Mouse (Mus musculus) CD4-positive, CD25-positive, alpha-beta regulatory T cell (primary cell): ENCODE measurements around the gene Eddm3b. TPM values are rescaled to one million over a fixed set of nuclear protein-coding genes. Genes with fewer than 3 reads are reported as not detected.

Source experiments
- polyA plus RNA-seq: library from polyadenylated mRNA; unstranded; fragments of 100-300 nt; shearing (Covaris generic); gene quantifications from one replicate; pipeline ENCODE4 v1.2.1, GENCODE M21; 2017

Eddm3b gene
- not detected for polyA plus RNA-seq

DNA sequence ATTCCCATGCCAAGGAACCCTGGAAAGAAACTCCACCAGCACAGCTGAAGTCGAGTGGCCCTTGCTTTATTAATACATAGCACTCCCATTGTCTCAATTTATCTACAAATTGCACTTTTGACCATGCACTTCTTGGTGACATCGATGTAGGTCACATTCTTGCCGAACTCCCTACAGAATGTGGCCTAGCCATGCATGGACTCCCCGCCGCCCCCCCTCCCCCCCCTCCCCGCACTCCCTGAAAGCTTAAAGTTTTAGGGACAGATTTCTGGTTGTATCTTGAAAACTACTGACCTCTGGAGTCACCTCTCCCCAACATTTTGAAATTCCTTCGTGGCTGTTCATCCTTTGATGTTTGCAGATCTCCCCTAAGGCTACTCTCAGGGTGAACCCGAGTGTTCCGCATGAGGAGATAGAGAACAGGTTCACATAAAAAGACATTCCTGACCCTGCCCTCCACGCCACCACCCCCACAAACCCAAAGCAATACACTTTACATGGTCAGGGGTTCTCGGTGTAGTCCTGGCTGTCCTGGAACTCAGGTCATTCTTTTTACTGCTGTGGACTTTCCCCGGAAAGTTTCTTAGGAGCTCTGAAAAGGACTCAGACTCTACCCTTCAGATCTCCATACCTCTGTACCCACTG, at the start of gene Eddm3b:
Eddm3b (plus strand) TSS at position 511 of the 645 bp plus-strand sequence.

DNA sequence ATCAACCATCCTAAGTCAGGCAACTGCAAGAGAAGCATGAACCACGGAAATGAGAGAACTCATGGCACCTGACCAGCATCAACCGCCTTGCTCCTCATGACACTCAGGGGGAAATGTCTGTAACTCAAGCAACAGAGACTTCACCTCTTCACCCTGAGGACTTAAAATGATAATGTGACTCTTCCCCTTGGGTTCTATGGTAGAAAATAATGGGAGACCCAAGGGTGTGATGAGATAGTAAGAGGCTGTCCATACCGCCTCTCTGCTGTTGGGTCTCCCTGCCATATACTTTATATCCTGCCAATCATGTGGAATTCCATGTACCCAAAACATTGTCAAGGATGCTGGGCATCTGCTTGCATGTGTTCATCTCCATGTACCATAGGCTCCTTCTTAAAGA, 39.9 kb upstream of the Eddm3b start, which contains the start of gene Olfr750:
Olfr750 (minus strand) TSS at position 101 of the 400 bp plus-strand sequence.

DNA sequence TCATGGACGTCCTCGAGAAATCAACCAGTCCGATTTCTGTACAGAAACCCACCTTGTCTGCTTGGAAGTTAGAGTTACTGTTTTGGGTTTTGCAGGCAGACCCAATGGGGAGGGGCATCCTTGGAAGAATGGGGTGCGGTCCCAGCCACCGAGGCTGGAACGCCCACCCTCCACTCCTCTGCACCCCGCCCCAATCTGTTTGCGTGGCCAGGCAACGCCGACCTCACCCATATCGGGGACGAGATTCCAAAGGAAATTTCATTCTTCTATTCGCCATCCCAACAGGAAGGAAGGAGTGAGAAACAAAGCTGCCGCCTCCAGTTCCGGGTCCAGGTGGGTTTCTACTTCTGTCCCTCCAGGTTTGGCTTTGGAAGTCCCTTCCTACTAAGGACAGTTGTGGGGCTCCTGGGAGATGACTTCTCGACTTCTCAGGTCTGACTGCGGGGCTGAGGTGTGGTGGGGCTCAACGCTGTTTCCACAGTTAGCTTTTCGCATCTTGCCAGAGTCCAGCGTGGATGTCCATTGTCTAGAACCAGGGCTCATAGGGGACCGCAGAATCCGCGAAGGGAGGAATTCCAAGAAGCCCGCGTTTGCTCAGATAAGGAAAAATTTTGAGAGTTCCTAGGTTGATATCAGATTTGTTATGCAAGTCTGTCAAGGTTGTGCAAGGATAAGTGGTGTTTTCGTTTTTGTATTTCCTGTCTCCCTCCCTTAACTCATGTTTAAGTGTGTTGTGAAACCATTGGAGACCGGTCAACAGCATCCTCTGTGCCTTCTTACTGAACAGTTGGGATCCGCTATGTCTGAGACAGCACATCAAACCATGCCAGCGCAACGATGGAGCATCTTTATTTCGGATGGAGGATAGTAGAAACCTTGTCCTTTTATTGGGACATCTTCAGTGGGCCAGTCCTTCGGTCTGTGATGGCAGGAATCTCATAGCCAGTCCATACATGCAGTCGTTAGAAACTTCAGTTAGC, 23.0 kb upstream of the Eddm3b start, which contains the start of the genes Rnase4 and Ang:
Rnase4 (plus strand) TSS at position 157 of the 980 bp plus-strand sequence.
Ang (plus strand) TSS at position 230 of the 980 bp plus-strand sequence.

DNA sequence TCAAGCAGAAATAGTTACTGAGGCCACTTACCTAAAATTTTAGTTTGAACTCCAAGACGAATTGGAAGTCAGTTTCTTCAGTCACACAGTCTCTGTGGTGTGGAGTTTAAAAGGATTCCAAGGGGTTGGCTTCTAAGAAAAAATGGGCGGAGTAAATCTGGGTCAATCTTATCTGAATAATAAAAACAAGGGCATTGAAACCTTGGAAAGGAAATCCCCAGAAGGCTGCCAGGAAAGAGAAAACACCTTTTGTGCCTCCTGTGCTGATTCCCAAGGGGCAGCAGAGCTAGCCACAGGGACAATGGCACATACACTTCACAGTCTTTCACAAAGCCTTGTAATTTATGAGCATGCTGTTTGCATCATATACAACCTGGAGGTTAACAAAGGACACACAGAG, 32.5 kb downstream of the Eddm3b start, which contains the start of gene Rnase1:
Rnase1 (minus strand) TSS at position 101 of the 400 bp plus-strand sequence.

DNA sequence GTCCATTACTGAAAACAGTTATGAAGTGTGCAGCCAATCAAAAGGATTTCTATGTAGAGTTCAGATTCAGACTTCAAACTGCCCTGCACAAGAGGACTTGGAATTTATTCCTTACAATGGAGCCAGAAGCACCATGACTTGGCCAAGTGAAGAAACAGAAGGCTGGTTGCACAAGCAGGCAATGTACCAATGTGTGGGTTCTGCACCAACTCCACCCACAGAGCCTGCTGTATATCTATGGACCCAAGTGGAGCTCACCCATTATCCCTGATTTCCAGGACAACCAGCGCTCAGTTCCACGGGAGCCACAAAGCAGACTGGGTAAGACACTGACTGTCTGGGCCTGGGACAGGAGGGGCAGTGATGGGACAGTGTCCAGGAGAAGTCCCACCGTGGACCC, 47.8 kb downstream of the Eddm3b start, which contains the start of gene Rnase2b:
Rnase2b (plus strand) TSS at position 285 of the 400 bp plus-strand sequence.

Other genes starting within 250 kb of the Eddm3b start
- 20.9 TPM for gene Tep1, start 243.9 kb upstream of the Eddm3b start, polyA plus RNA-seq
- gene Klhl33, start 216.9 kb upstream of the Eddm3b start, polyA plus RNA-seq: 0.12 TPM
- gene Osgep, start 189.5 kb upstream of the Eddm3b start, polyA plus RNA-seq: 106 TPM
- gene Apex1, start 189.5 kb upstream of the Eddm3b start, polyA plus RNA-seq: 67.8 TPM
- 76.7 TPM for gene Pip4p1, start 183.6 kb upstream of the Eddm3b start, polyA plus RNA-seq
- 45.5 TPM for gene Pnp, start 183.3 kb upstream of the Eddm3b start, polyA plus RNA-seq
- not detected for gene Gm49342, start 169.9 kb upstream of the Eddm3b start, polyA plus RNA-seq
- gene Pnp2, start 158.4 kb upstream of the Eddm3b start, polyA plus RNA-seq: 0.36 TPM
- not detected for gene Rnase10, start 106.7 kb upstream of the Eddm3b start, polyA plus RNA-seq
- gene Rnase9, start 72.6 kb upstream of the Eddm3b start, polyA plus RNA-seq: not detected
- not detected for gene Rnase11, start 64.3 kb upstream of the Eddm3b start, polyA plus RNA-seq
- not detected for gene Rnase12, start 56.8 kb upstream of the Eddm3b start, polyA plus RNA-seq
- 0.20 TPM for gene Olfr750, start 40.0 kb upstream of the Eddm3b start, polyA plus RNA-seq
- 12.8 TPM for gene Rnase4, start 23.3 kb upstream of the Eddm3b start, polyA plus RNA-seq
- 3.1 TPM for gene Ang, start 23.3 kb upstream of the Eddm3b start, polyA plus RNA-seq
- gene Rnase6, start 9.5 kb downstream of the Eddm3b start, polyA plus RNA-seq: 1.1 TPM
- gene Rnase1, start 32.4 kb downstream of the Eddm3b start, polyA plus RNA-seq: not detected
- gene Rnase2b, start 47.8 kb downstream of the Eddm3b start, polyA plus RNA-seq: not detected
- gene Ang2, start 84.7 kb downstream of the Eddm3b start, polyA plus RNA-seq: not detected
- gene Ear14, start 89.0 kb downstream of the Eddm3b start, polyA plus RNA-seq: not detected
- not detected for gene Rnase2a, start 141.7 kb downstream of the Eddm3b start, polyA plus RNA-seq
- gene Gm7247, start 247.3 kb downstream of the Eddm3b start, polyA plus RNA-seq: not detected